Mouse (Mus musculus) liver, embryonic 13.5 days (tissue): Measurements from ENCODE around the gene Cmah. TPM values are rescaled to one million over a fixed set of nuclear protein-coding genes. Genes with fewer than 3 reads are reported as not detected.
"Not testable (repeated sequence)": the region's sequence is repeated elsewhere in the genome, so short reads cannot be mapped to it uniquely, and the experiment has no call there.

Experiments
- ATAC-seq: fragments of 200-750 bp; cut with Nextera tagmentation; 2 replicates; pipeline ENCODE4 v1.8.0; 2017; ENCODE audit warnings: low read depth, mild to moderate bottlenecking, moderate number of reproducible peaks, moderate library complexity
- DNase-seq: peaks from one replicate; pipeline ENCODE4 v3.0.0; 2022
- H3K27ac ChIP-seq: fragments of 300-500 bp; sonication (generic); 2 replicates; pipeline ENCODE4 v1.5.1; 2015; ENCODE audit warnings: moderate library complexity, mild to moderate bottlenecking, inconsistent platforms
- H3K27me3 ChIP-seq: fragments of 300-500 bp; sonication (generic); 2 replicates; pipeline ENCODE4 v1.6.1; 2015; ENCODE audit warnings: mild to moderate bottlenecking, inconsistent platforms
- H3K36me3 ChIP-seq: fragments of 300-500 bp; sonication (generic); 2 replicates; pipeline ENCODE4 v1.6.1; 2015; ENCODE audit warnings: mild to moderate bottlenecking, inconsistent platforms
- H3K4me1 ChIP-seq: fragments of 300-500 bp; sonication (generic); replicated peaks from 2 replicates; pipeline ENCODE4 v1.6.1; 2015; ENCODE audit warnings: inconsistent platforms
- H3K4me2 ChIP-seq: fragments of 300-500 bp; sonication (generic); 2 replicates; pipeline ENCODE4 v1.6.1; 2015; ENCODE audit warnings: inconsistent platforms, mild to moderate bottlenecking, moderate library complexity
- H3K4me3 ChIP-seq: fragments of 300-500 bp; sonication (generic); replicated peaks from 2 replicates; pipeline ENCODE4 v1.5.1; 2015; ENCODE audit warnings: mild to moderate bottlenecking, inconsistent platforms
- H3K9ac ChIP-seq: fragments of 300-500 bp; sonication (generic); 2 replicates; pipeline ENCODE4 v1.6.1; 2015; ENCODE audit warnings: mild to moderate bottlenecking, inconsistent platforms
- H3K9me3 ChIP-seq: fragments of 300-500 bp; sonication (generic); replicated peaks from 2 replicates; pipeline ENCODE4 v1.6.1; 2016; ENCODE audit warnings: inconsistent platforms
- WGBS: fragments of 180-500 bp; shearing (Covaris S2); methylation state at CpG from one replicate; pipeline ENCODE4 v1.1.7; 2015; ENCODE audit not compliant: insufficient replicate concordance; 5-methylcytosine and 5-hydroxymethylcytosine counted together
- polyA plus RNA-seq: library from polyadenylated mRNA; unstranded; fragments of >200 nt; fragmentation: Nextera tagmentation; extraction: Ambion mirVana; gene quantifications from 2 replicates; pipeline ENCODE4 v1.2.1, GENCODE M21; 2015

Cmah gene
- polyA plus RNA-seq, 1 experiment from 2014 or later = 1.0 TPM

- no peak overlapping the region for H3K27ac ChIP-seq
- peaks cover 37% of the 10 kb centered on the region for H3K4me1 ChIP-seq
- no peak overlapping the region for H3K4me3 ChIP-seq
- H3K27me3 ChIP-seq = no peaks in the 10 kb centered on the region
- no peak for ATAC-seq
- H3K4me2 ChIP-seq = no peak overlapping the region
- no peak overlapping the region for H3K9ac ChIP-seq
- no peak for DNase-seq
- H3K9me3 ChIP-seq = no peaks in the 10 kb centered on the region
- WGBS = 55% methylated on average over 4 of the region's 4 CpGs
- no peaks in the 10 kb centered on the region for H3K36me3 ChIP-seq
These were observed 14.9 kb downstream of the Cmah start for GRCm38 (mm10) chr13:24342091-24342490.

- 70% methylated on average over 5 of the region's 5 CpGs for WGBS
- H3K9ac ChIP-seq = no peak overlapping the region
- no peaks in the 10 kb centered on the region for H3K4me1 ChIP-seq
- no peak overlapping the region for H3K4me2 ChIP-seq
- H3K36me3 ChIP-seq = no peaks in the 10 kb centered on the region
- ATAC-seq (no peak), DNase-seq (no peak)
- H3K4me3 ChIP-seq = no peak overlapping the region
- no peak overlapping the region for H3K27ac ChIP-seq
- no peaks in the 10 kb centered on the region for H3K27me3 ChIP-seq
- H3K9me3 ChIP-seq = no peaks in the 10 kb centered on the region
These were observed 25.8 kb downstream of the Cmah start for GRCm38 (mm10) chr13:24353004-24353403.

- no peaks in the 10 kb centered on the region for H3K27me3 ChIP-seq
- H3K27ac ChIP-seq = no peak overlapping the region
- no peaks in the 10 kb centered on the region for H3K36me3 ChIP-seq
- H3K9me3 ChIP-seq = no peaks in the 10 kb centered on the region
- WGBS = 65% methylated on average over 5 of the region's 5 CpGs
- H3K4me2 ChIP-seq = no peak overlapping the region
- H3K9ac ChIP-seq = no peak overlapping the region
- no peak for ATAC-seq
- no peak overlapping the region for H3K4me3 ChIP-seq
- DNase-seq = no peak
- no peaks in the 10 kb centered on the region for H3K4me1 ChIP-seq
These were observed 27.5 kb downstream of the Cmah start for GRCm38 (mm10) chr13:24354751-24355150.

- Histone ChIP-seq H3K4me1 (no peaks in the 10 kb centered on the region), H3K27ac (no peak overlapping the region)
- 85% methylated on average over 1 of the region's 1 CpGs for WGBS
These were observed 32.0 kb downstream of the Cmah start for GRCm38 (mm10) chr13:24359181-24359580.

GRCm38 (mm10) chr13:24365191-24365590 lies 38.0 kb downstream of the Cmah start:
- no peak overlapping the region for H3K4me2 ChIP-seq
- no peak for DNase-seq

More at GRCm38 (mm10) chr13:24359181-24359580, 32.0 kb downstream of the Cmah start:
- no peaks in the 10 kb centered on the region for H3K27me3 ChIP-seq
- no peaks in the 10 kb centered on the region for H3K36me3 ChIP-seq
- ATAC-seq (no peak), DNase-seq (no peak)
- H3K4me3 ChIP-seq = no peak overlapping the region
- H3K4me2 ChIP-seq = no peak overlapping the region
- no peaks in the 10 kb centered on the region for H3K9me3 ChIP-seq
- no peak overlapping the region for H3K9ac ChIP-seq

GRCm38 (mm10) chr13:24372893-24373599 lies 45.8 kb downstream of the Cmah start:
- DNase-seq = no peak
- Histone ChIP-seq H3K4me1 (no peaks in the 10 kb centered on the region), H3K4me3 (no peak overlapping the region), H3K27me3 (no peaks in the 10 kb centered on the region), H3K9me3 (no peaks in the 10 kb centered on the region), H3K4me2 (no peak overlapping the region), H3K27ac (no peak overlapping the region), H3K36me3 (no peaks in the 10 kb centered on the region), H3K9ac (no peak overlapping the region)
- WGBS = 70% methylated on average over 7 of the region's 7 CpGs
- no peak for ATAC-seq

More at GRCm38 (mm10) chr13:24365191-24365590, 38.0 kb downstream of the Cmah start:
- Histone ChIP-seq H3K36me3 (no peaks in the 10 kb centered on the region), H3K4me1 (no peaks in the 10 kb centered on the region), H3K27ac (no peak overlapping the region), H3K9ac (no peak overlapping the region), H3K9me3 (no peaks in the 10 kb centered on the region), H3K4me3 (no peak overlapping the region), H3K27me3 (no peaks in the 10 kb centered on the region)
- ATAC-seq = no peak
- 74% methylated on average over 6 of the region's 6 CpGs for WGBS

- not testable (repeated sequence) for H3K9me3 ChIP-seq, H3K4me2 ChIP-seq, H3K36me3 ChIP-seq, H3K27ac ChIP-seq, H3K27me3 ChIP-seq, ATAC-seq, H3K4me1 ChIP-seq, H3K9ac ChIP-seq, DNase-seq, H3K4me3 ChIP-seq
- 48% methylated on average over 6 of the region's 6 CpGs for WGBS
These were observed 47.4 kb downstream of the Cmah start for GRCm38 (mm10) chr13:24374606-24375005.

GRCm38 (mm10) chr13:24375320-24376203 lies 48.4 kb downstream of the Cmah start:
- Histone ChIP-seq H3K27me3 (no peaks in the 10 kb centered on the region), H3K4me1 (no peaks in the 10 kb centered on the region), H3K27ac (no peak overlapping the region), H3K4me2 (no peak overlapping the region), H3K4me3 (no peak overlapping the region), H3K9me3 (no peaks in the 10 kb centered on the region), H3K36me3 (no peaks in the 10 kb centered on the region), H3K9ac (no peak overlapping the region)
- WGBS = 25% methylated on average over 7 of the region's 7 CpGs
- DNase-seq = no peak
- ATAC-seq = no peak

GRCm38 (mm10) chr13:24380713-24381112 lies 53.5 kb downstream of the Cmah start:
- no peaks in the 10 kb centered on the region for H3K9me3 ChIP-seq
- WGBS = 22% methylated on average over 6 of the region's 6 CpGs
- H3K4me3 ChIP-seq = no peak overlapping the region
- H3K9ac ChIP-seq = no peak overlapping the region
- H3K27me3 ChIP-seq = no peaks in the 10 kb centered on the region
- no peaks in the 10 kb centered on the region for H3K36me3 ChIP-seq
- no peak for ATAC-seq
- H3K4me2 ChIP-seq = no peak overlapping the region
- H3K27ac ChIP-seq = no peak overlapping the region
- H3K4me1 ChIP-seq = no peaks in the 10 kb centered on the region
- DNase-seq = no peak

- no peak overlapping the region for H3K9ac ChIP-seq
- no peak overlapping the region for H3K4me3 ChIP-seq
- ATAC-seq = no peak
- DNase-seq = no peak
- H3K36me3 ChIP-seq = no peaks in the 10 kb centered on the region
- H3K4me1 ChIP-seq = no peaks in the 10 kb centered on the region
- H3K27ac ChIP-seq = no peak overlapping the region
- WGBS = 64% methylated on average over 3 of the region's 3 CpGs
- no peaks in the 10 kb centered on the region for H3K9me3 ChIP-seq
- no peak overlapping the region for H3K4me2 ChIP-seq
- no peaks in the 10 kb centered on the region for H3K27me3 ChIP-seq
These were observed 56.7 kb downstream of the Cmah start for GRCm38 (mm10) chr13:24383885-24384284.

GRCm38 (mm10) chr13:24391892-24392291 lies 64.7 kb downstream of the Cmah start:
- no peak overlapping the region for H3K27ac ChIP-seq
- no peaks in the 10 kb centered on the region for H3K36me3 ChIP-seq
- peaks cover 14% of the 10 kb centered on the region for H3K4me1 ChIP-seq
- H3K9me3 ChIP-seq = no peaks in the 10 kb centered on the region
- H3K4me2 ChIP-seq = no peak overlapping the region
- 54% methylated on average over 5 of the region's 5 CpGs for WGBS
- H3K4me3 ChIP-seq = no peak overlapping the region
- ATAC-seq (no peak), DNase-seq (no peak)
- H3K9ac ChIP-seq = no peak overlapping the region
- no peaks in the 10 kb centered on the region for H3K27me3 ChIP-seq
